Mouse (Mus musculus): ENCODE data around the gene Klhl22. TPM values are rescaled to one million over a fixed set of nuclear protein-coding genes. Genes with fewer than 3 reads are reported as not detected.
A peak's percentile ranks its signal among the peaks of the same experiment; 100 is the strongest.

Klhl22 gene
- total and polyA plus RNA-seq, 2 experiments from 2014 or later: 80.5 to 176 TPM

DNA sequence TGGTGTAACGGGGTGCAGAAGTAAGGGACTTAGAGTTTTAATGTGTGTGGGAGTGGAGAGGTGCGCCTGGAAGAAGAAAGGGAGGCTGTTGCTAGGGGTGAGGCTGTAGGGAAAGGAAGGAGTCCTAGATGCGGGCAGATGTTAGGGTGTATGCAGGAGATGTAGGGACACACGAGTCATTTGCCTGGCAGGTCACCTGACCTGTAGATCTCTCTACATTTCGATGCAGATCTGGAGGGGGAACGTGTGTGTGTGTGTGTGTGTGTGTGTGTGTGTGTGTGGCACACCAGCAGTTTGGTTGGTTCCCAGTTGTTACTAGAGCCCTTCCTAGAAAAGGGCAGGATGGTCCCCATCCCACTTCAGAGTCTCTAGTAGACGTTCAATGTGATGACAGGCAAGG, 45.6 kb downstream of the Klhl22 start:
- DNase-seq (ENCODE audit: low spot score) (no peak), ATAC-seq (no peak)
- Histone ChIP-seq H3K4me1 (ENCODE audit: insufficient read depth, low read length) (peaks cover 31% of the 10 kb centered on the region), H3K27ac (no peak overlapping the region), H3K27me3 (ENCODE audit: insufficient read depth, low read length) (peaks cover 52% of the 10 kb centered on the region), H3K9me3 (ENCODE audit: low read length) (no peaks in the 10 kb centered on the region), H3K9ac (replicated peaks; ENCODE audit: low read length) (no peak overlapping the region), H3K36me3 (ENCODE audit: insufficient read depth, low read length) (no peaks in the 10 kb centered on the region), H3K4me2 (ENCODE audit: low read depth, low read length) (peak overlapping the region; percentile 70), H3K4me3 (ENCODE audit: low read length) (peak overlapping the region; percentile 30; the same call in 1 of the 2 replicates)
- 20% methylated on average over 7 of the region's 7 CpGs for WGBS
- no peak for TF ChIP-seq CTCF (IDR thresholded peaks at IDR 0.05; ENCODE audit: low read depth)

- TF ChIP-seq CTCF (IDR thresholded peaks at IDR 0.05; ENCODE audit: low read depth): no peak
- WGBS: 2% methylated on average over 49 of the region's 50 CpGs
- H3K27ac ChIP-seq: peak overlapping the region; percentile 86
Measured at GRCm38 (mm10) chr16:17806581-17807191, 47.3 kb downstream of the Klhl22 start.

GRCm38 (mm10) chr16:17807192-17808009, 48.0 kb downstream of the Klhl22 start:
- Histone ChIP-seq H3K4me2 (ENCODE audit: low read depth, low read length) (peak overlapping the region; percentile 91), H3K9ac (replicated peaks; ENCODE audit: low read length) (peak overlapping the region; percentile 78), H3K4me3 (ENCODE audit: low read length) (peak overlapping the region; percentile 63), H3K4me1 (ENCODE audit: insufficient read depth, low read length) (peaks cover 29% of the 10 kb centered on the region), H3K27ac (peak overlapping the region; percentile 86), H3K9me3 (ENCODE audit: low read length) (no peaks in the 10 kb centered on the region), H3K36me3 (ENCODE audit: insufficient read depth, low read length) (no peaks in the 10 kb centered on the region), H3K27me3 (ENCODE audit: insufficient read depth, low read length) (peaks cover 33% of the 10 kb centered on the region)
- DNase-seq (ENCODE audit: low spot score): peak; percentile 95
- TF ChIP-seq CTCF (IDR thresholded peaks at IDR 0.05; ENCODE audit: low read depth): no peak
- WGBS: 2% methylated on average over 67 of the region's 73 CpGs
- peak; percentile 85 for ATAC-seq

More at GRCm38 (mm10) chr16:17806581-17807191, 47.3 kb downstream of the Klhl22 start:
- Histone ChIP-seq H3K27me3 (ENCODE audit: insufficient read depth, low read length) (peaks cover 40% of the 10 kb centered on the region), H3K4me2 (ENCODE audit: low read depth, low read length) (peak overlapping the region; percentile 91), H3K36me3 (ENCODE audit: insufficient read depth, low read length) (no peaks in the 10 kb centered on the region), H3K9me3 (ENCODE audit: low read length) (no peaks in the 10 kb centered on the region), H3K4me1 (ENCODE audit: insufficient read depth, low read length) (peaks cover 31% of the 10 kb centered on the region), H3K9ac (replicated peaks; ENCODE audit: low read length) (peak overlapping the region; percentile 78), H3K4me3 (ENCODE audit: low read length) (peak overlapping the region; percentile 63)
- ATAC-seq (peak; percentile 2; the same call in 1 of the 2 replicates), DNase-seq (ENCODE audit: low spot score) (peak; percentile 37)

GRCm38 (mm10) chr16:17809125-17809524, 49.7 kb downstream of the Klhl22 start:
- no peak for DNase-seq (ENCODE audit: low spot score)
- Histone ChIP-seq H3K9ac (replicated peaks; ENCODE audit: low read length) (no peak overlapping the region), H3K27me3 (ENCODE audit: insufficient read depth, low read length) (peaks cover 22% of the 10 kb centered on the region), H3K9me3 (ENCODE audit: low read length) (no peaks in the 10 kb centered on the region), H3K4me2 (ENCODE audit: low read depth, low read length) (no peak overlapping the region), H3K27ac (no peak overlapping the region), H3K36me3 (ENCODE audit: insufficient read depth, low read length) (no peaks in the 10 kb centered on the region), H3K4me1 (ENCODE audit: insufficient read depth, low read length) (peaks cover 19% of the 10 kb centered on the region; the same call in 1 of the 2 replicates), H3K4me3 (ENCODE audit: low read length) (no peak overlapping the region)
- TF ChIP-seq CTCF (IDR thresholded peaks at IDR 0.05; ENCODE audit: low read depth): no peak
- no peak for ATAC-seq
- WGBS: 62% methylated on average over 4 of the region's 4 CpGs

DNA sequence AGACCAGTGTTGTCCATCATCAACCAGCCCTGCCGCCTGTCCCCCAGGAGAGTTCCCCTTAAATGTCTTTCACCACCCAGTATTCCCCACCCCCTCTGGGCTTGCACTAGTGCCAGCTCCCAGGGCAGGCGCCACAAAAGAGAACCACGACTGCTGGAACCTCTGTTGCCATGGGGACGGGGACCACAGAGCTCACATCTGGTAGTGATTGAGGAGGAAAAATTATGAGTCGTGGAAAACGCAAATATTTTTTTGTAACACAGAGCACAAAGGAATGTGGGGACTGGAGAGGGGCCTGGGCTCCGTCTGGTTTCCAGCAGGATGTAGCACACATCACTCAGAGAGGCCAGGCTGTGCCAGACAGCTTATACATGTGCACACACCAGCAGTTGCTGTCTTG, 50.3 kb downstream of the Klhl22 start:
- 16% methylated on average over 7 of the region's 7 CpGs for WGBS
- no peak overlapping the region for H3K9ac ChIP-seq (replicated peaks; ENCODE audit: low read length)

DNA sequence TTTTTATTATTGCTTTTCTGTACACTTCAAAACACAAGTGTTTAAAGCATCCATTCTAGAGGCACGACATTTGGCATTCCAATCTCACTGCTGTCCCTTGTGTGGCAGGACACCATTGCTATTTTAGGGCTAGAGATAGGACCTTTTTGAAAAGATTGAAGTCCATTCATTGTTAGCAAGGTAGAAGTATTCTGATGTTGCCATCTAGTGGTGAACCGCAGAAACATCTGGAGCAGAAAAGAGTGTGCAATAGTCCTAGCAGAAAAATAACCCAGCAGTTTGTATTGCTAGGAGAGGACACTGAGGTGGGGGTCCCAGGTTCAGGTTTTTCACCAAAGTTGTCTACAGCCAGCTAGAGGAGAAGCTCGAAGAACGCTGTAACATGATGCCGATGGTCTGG, 52.7 kb downstream of the Klhl22 start:
- Histone ChIP-seq H3K9me3 (ENCODE audit: low read length) (no peaks in the 10 kb centered on the region), H3K27ac (no peak overlapping the region), H3K4me2 (ENCODE audit: low read depth, low read length) (no peak overlapping the region), H3K27me3 (ENCODE audit: insufficient read depth, low read length) (0 out of 2 replicates have a peak, but pooled peaks cover 4% of the 10 kb centered on the region), H3K4me3 (ENCODE audit: low read length) (no peak overlapping the region), H3K4me1 (ENCODE audit: insufficient read depth, low read length) (peaks cover 21% of the 10 kb centered on the region; the same call in 1 of the 2 replicates), H3K9ac (replicated peaks; ENCODE audit: low read length) (no peak overlapping the region), H3K36me3 (ENCODE audit: insufficient read depth, low read length) (no peaks in the 10 kb centered on the region)
- ATAC-seq: no peak
- peak; percentile 75 for DNase-seq (ENCODE audit: low spot score)
- 7% methylated on average over 5 of the region's 5 CpGs for WGBS
- peak; percentile 85 for TF ChIP-seq CTCF (IDR thresholded peaks at IDR 0.05; ENCODE audit: low read depth)

More for the DNA sequence above, 50.3 kb downstream of the Klhl22 start:
- H3K4me3 ChIP-seq (ENCODE audit: low read length): no peak overlapping the region
- no peak for ATAC-seq
- no peak for TF ChIP-seq CTCF (IDR thresholded peaks at IDR 0.05; ENCODE audit: low read depth)
- H3K27ac ChIP-seq: no peak overlapping the region
- H3K9me3 ChIP-seq (ENCODE audit: low read length): no peaks in the 10 kb centered on the region
- peaks cover 14% of the 10 kb centered on the region; the same call in 1 of the 2 replicates for H3K4me1 ChIP-seq (ENCODE audit: insufficient read depth, low read length)
- H3K27me3 ChIP-seq (ENCODE audit: insufficient read depth, low read length): peaks cover 16% of the 10 kb centered on the region
- no peaks in the 10 kb centered on the region for H3K36me3 ChIP-seq (ENCODE audit: insufficient read depth, low read length)
- peak; percentile 44 for DNase-seq (ENCODE audit: low spot score)
- H3K4me2 ChIP-seq (ENCODE audit: low read depth, low read length): no peak overlapping the region
